Mouse (Mus musculus) adrenal gland, postnatal 10 days (tissue): ENCODE data around the gene Prpf3. TPM values are rescaled to one million over a fixed set of nuclear protein-coding genes. Genes with fewer than 3 reads are reported as not detected.
"Not testable (repeated sequence)": the region's sequence is repeated elsewhere in the genome, so short reads cannot be mapped to it uniquely, and the experiment has no call there.

Experiments
- DNase-seq: peaks from one replicate; pipeline ENCODE4 v3.0.0; 2021; ENCODE audit warnings: mixed read lengths
- long read RNA-seq, 2 experiments: library from polyadenylated mRNA; stranded (forward); transcript quantifications; one replicate each; pipeline ENCODE4 v2.0.0; 2021
- total RNA-seq, 2 experiments: library from RNA; stranded (reverse); gene quantifications; 2 replicates each; pipeline ENCODE4 v1.2.3; 2021

Gene Prpf3
- total RNA-seq: 10 to 100 TPM; 25.1 to 26.7 TPM
- long read RNA-seq, experiment 1, transcript Prpf3-201 (16 exons, 2,933 nt): major isoform, 10 of 23 reads
- long read RNA-seq, experiment 1, partial matches to known transcripts: 7 of 23 reads
- long read RNA-seq, experiment 1, other reads (novel, unspliced or antisense): 5 of 23 reads
- long read RNA-seq, experiment 2, partial matches to known transcripts: 2 of 7 reads
- long read RNA-seq, experiment 2, other reads (novel, unspliced or antisense): 3 of 7 reads

DNA sequence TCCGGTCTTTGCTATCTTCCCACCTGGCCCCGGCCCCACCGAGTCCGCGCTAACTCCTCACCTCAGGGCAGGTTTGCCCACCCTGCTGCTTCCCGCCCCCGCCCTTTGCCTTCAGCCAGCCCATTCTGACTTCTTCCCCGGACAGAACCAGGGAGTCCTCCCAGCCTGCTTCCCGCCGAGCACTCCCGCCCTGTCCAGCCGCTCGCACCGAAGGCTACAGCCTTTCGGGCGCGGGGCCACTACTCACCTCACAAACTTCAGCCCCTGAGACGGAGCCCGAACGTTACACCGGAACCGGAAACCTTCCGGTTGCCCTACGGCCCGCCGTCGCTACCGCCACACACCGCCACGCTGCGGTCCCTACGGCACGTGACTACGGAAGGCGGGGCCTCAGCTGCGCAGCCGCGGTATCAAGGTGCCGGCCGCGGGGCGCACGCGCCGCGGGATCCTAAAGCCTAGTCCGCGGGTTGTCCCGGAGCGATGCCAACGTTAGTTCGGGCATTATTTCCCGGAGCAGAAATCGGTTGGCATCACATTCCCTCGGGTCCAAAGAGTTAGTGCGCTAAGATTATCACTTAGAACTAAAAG, at the start of gene Prpf3:
Gene Prpf3, minus strand, starts transcription at position 384 of the 588 bp plus-strand sequence.
- DNase-seq: peak; percentile 98

- no peak for DNase-seq
These were observed 48.9 kb upstream of the Prpf3 start, which contains the start of gene Car14 for GRCm38 (mm10) chr3:95904568-95904967. Gene Car14 (minus strand): TSS chr3:95904691.

GRCm38 (mm10) chr3:95903753-95904502, 48.2 kb upstream of the Prpf3 start:
- no peak for DNase-seq

- no peak for DNase-seq
These were observed 47.0 kb upstream of the Prpf3 start for GRCm38 (mm10) chr3:95902643-95903042.

DNA sequence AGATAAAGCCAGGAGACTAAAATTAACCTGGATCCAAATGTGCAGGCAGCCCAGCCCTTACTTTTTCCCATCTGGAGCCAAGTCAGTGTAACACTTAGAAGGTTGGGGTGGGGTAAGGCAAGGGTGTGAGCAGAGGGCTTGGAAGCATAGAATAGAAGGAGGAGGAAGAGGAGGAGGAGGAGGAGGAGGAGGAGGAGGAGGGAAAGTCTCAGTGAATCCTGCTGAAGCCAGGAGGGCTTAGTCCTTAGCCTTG, 46.6 kb upstream of the Prpf3 start:
- no peak for DNase-seq

DNA sequence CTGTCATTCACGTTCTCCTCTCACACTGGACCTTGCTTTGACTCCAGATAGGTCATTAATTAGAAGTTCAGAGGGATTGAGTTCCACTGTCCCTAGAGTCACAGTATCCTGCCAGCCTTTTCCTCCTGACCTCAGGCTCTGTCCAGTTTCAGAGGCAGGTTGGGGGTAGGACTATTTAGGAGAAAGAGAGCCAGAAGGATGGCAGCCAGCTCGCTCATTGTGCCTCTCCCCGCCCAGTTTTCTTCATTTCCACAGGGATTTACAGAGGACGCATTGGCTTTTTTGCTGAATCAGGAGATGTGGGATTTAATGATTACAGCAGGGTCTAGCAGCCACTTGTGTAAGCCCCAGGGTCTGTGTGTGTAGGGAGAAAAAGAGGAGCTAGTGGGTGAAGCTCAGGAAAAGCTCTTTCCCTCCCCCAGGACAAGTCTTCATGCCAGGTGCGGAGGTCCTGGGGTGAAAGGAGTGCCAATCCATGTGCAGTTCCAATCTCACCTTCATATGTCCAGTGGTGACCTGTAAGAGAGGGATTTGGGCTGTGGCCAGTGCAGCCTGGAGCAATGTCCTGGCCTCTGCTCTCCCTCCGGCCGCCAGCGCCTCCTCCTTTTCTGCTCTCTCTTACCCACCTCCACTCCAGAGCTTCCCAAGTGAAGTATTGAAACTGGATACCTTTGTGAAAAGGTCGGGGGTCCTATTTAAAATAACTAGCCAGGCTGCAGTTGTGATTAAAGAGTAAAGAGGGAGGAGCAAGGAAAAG, 46.1 kb upstream of the Prpf3 start:
- peak; percentile 65 for DNase-seq

- no peak for DNase-seq
These were observed 44.3 kb upstream of the Prpf3 start for GRCm38 (mm10) chr3:95899800-95900524.

DNA sequence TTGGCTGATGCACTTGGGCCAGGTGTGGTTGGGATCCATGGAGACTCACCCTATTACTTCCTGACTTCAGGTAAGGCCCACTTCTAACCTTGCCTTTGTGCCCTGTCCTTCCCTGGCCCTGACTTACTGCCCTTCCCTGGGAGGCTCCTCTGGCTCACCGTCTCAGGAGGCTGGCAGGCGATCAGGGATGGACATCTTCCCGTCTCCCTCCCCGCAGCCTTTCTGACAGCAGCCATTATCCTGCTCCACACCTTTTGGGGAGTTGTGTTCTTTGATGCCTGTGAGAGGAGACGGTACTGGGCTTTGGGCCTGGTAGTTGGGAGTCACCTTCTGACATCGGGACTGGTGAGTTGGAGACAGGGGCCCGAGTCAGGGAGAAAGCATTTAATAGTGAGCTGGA, 39.8 kb upstream of the Prpf3 start:
- not testable (repeated sequence) for DNase-seq

DNA sequence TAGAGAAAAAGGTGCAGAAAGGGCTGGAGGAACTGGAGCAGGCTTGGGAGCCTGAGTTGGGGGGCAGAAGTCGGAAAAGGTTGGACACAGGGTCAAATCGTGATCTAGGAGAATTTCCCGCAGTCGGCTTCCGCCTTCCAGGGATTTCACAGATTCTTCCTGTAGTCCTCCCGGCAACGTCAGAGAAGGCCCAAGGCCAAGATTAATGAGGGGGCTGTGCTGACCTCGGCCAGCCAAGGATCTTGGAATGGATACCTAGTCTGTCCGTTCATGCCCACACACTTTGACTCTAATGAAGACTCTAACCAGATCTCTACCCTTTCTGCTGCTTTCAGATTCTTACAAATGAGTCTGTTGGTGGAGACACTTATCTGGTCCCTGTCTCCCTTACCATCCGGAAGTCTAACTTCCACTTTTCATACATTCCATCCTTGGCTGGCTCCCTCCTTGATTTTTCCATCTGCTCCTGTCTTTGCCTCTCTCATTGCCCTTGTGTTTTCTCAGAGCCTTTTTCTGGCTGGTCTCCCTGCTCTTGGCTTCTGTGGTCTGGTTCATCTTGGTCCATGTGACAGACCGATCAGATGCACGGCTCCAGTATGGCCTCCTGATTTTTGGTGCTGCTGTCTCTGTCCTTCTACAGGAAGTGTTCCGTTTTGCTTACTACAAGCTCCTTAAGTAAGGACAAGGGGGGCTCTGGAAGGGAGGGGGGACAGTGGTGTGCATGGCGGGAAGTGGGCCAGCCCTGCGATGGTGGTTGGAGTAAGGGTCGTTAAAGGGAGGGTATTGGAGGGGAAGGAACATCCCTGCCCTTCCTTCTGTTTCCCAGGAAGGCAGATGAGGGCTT, 38.9 kb upstream of the Prpf3 start:
- DNase-seq: peak; percentile 83

GRCm38 (mm10) chr3:95893606-95894316, 38.1 kb upstream of the Prpf3 start, which contains the start of gene Aph1a:
Gene Aph1a (plus strand): TSS chr3:95893969.
- peak; percentile 96 for DNase-seq

DNA sequence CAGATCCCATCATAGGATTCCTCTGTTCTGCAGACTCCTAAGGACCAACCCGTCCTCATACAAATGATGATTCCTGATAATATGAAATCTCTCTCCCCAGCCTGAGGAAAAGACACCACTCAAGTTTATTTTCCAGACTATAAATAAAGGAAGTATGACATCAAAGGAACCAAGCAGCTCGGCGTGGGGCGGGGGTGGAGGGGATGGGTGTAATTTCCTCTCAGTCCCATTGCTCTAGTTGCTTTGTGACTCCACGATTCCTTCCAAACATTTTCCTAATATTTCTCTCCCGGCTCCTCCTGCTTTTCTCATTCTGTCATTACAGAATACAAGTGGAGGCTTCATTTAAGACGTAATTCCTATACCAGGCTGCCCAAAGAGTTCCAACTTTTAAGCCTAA, 37.4 kb upstream of the Prpf3 start:
- no peak for DNase-seq

GRCm38 (mm10) chr3:95892066-95893052, 36.7 kb upstream of the Prpf3 start:
- DNase-seq: no peak

- peak; percentile 70 for DNase-seq
These were observed 35.8 kb upstream of the Prpf3 start, which contains the start of gene BC028528 for GRCm38 (mm10) chr3:95891211-95892065. Gene BC028528 (minus strand): TSS chr3:95892005.

- no peak for DNase-seq
These were observed 34.0 kb upstream of the Prpf3 start for GRCm38 (mm10) chr3:95889664-95890063.

DNA sequence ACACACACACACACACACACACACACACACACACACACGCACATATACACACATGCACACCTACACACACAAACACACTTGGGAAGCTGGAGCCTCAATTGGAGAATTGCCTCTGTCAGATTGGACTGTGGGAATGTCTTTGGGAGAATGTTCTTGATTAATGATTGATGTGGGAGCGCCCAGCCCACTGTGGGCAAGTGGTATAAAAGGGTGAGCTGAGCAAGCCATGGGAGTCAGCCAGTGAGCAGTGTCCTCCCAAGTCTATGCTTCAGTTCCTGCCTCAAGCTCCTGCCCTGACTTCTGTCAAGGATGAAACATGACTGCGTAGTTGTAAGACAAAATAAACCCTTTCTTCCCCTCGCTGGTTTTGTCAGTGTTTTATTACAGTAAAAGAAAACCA, 31.9 kb upstream of the Prpf3 start:
- no peak for DNase-seq

- DNase-seq: no peak
These were observed 28.7 kb upstream of the Prpf3 start for GRCm38 (mm10) chr3:95884400-95884799.

DNA sequence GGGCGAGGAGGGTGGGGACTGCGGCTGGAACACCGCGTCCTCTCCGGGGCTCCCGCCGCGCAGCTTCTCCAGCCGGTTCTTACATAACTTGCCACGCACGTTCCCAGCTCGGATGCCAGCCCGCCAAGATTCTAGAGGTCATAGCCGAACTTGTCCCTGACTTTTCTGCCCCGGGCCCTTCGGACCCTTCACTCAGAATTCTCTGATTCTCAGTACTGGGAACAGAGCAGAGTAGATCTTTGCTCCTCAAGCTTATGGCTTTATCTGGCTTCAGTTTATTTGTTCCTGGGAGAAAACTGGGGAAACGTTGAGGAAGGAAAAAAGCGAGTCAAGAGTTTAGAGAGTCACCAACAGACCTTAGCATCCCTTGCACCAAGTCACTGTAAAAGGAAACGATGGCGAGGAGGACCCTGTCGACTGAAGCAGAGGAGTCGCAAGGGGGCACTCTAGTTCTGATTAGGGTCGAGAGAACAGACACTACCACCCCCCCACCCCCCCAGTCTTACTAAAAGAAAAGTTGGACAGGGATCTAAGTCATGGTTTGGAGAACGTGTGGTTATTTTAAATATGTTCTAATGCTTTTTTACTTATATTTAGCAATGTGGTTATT, 27.2 kb upstream of the Prpf3 start:
- DNase-seq: peak; percentile 83
